Mouse (Mus musculus) intestine, postnatal 0 days (tissue): ENCODE results near the gene Lrrfip2. TPM values are rescaled to one million over a fixed set of nuclear protein-coding genes. Genes with fewer than 3 reads are reported as not detected.

Experiments
- ATAC-seq: fragments of 200-750 bp; cut with Nextera tagmentation; 2 replicates; pipeline ENCODE4 v1.8.0; 2017; ENCODE audit warnings: mild to moderate bottlenecking, moderate TSS enrichment, moderate library complexity
- H3K27ac ChIP-seq: fragments of 300-500 bp; sonication (generic); 2 replicates; pipeline ENCODE4 v1.5.1; 2014; ENCODE audit warnings: mild to moderate bottlenecking, low read depth, low read length, moderate library complexity
- H3K27me3 ChIP-seq: fragments of 300-500 bp; sonication (generic); replicated peaks from 2 replicates; pipeline ENCODE4 v1.6.1; 2014; ENCODE audit warnings: low read length, mixed read lengths; ENCODE audit not compliant: control insufficient read depth, insufficient read depth
- H3K36me3 ChIP-seq: fragments of 300-500 bp; sonication (generic); 2 replicates; pipeline ENCODE4 v1.6.1; 2014; ENCODE audit warnings: mild to moderate bottlenecking, moderate library complexity; ENCODE audit not compliant: control insufficient read depth, insufficient read depth
- H3K4me1 ChIP-seq: fragments of 300-500 bp; sonication (generic); replicated peaks from 2 replicates; pipeline ENCODE4 v1.6.1; 2014; ENCODE audit warnings: antibody characterized with exemption, low read length, mixed read lengths; ENCODE audit not compliant: control insufficient read depth, insufficient read depth
- H3K4me2 ChIP-seq: fragments of 300-500 bp; sonication (generic); replicated peaks from 2 replicates; pipeline ENCODE4 v1.6.1; 2014; ENCODE audit warnings: low read depth, mild to moderate bottlenecking, moderate library complexity
- H3K4me3 ChIP-seq: fragments of 300-500 bp; sonication (generic); 2 replicates; pipeline ENCODE4 v1.5.1; 2014; ENCODE audit warnings: low read depth, low read length
- H3K9ac ChIP-seq: fragments of 300-500 bp; sonication (generic); 2 replicates; pipeline ENCODE4 v1.6.1; 2014; ENCODE audit warnings: mild to moderate bottlenecking, low read depth, low read length
- H3K9me3 ChIP-seq: fragments of 300-500 bp; sonication (generic); 2 replicates; pipeline ENCODE4 v1.6.1; 2016; ENCODE audit warnings: mixed run types; ENCODE audit not compliant: control insufficient read depth
- CTCF ChIP-seq: sonication (generic); IDR thresholded peaks from 2 replicates; pipeline ENCODE4 v1.5.1; 2016; ENCODE audit warnings: low read depth, mild to moderate bottlenecking, control low read depth, antibody characterized with exemption, moderate library complexity
- WGBS: fragments of 180-500 bp; shearing (Covaris S2); extraction: QIAGEN DNeasy Blood & Tissue Kit; methylation state at CpG from one replicate; pipeline ENCODE4 v1.1.7; 2014; 5-methylcytosine and 5-hydroxymethylcytosine counted together
- polyA plus RNA-seq: library from polyadenylated mRNA; unstranded; fragments of >200 nt; fragmentation: Nextera tagmentation; extraction: Ambion mirVana; gene quantifications from 2 replicates; pipeline ENCODE4 v1.2.1, GENCODE M21; 2015

The Lrrfip2 gene
- polyA plus RNA-seq, 1 experiment from 2014 or later: 45.1 TPM

GRCm38 (mm10) chr9:111213501-111213900, 96.1 kb downstream of the Lrrfip2 start:
- H3K4me1 ChIP-seq: no peaks in the 10 kb centered on the region
- no peak for ATAC-seq
- no peak for TF ChIP-seq CTCF
- no peaks in the 10 kb centered on the region for H3K27me3 ChIP-seq
- peaks cover 31% of the 10 kb centered on the region for H3K36me3 ChIP-seq
- H3K9ac ChIP-seq: no peak overlapping the region
- H3K4me3 ChIP-seq: no peak overlapping the region
- WGBS: 58% methylated on average over 6 of the region's 6 CpGs
- H3K9me3 ChIP-seq: no peaks in the 10 kb centered on the region
- no peak overlapping the region for H3K27ac ChIP-seq
- no peak overlapping the region for H3K4me2 ChIP-seq

- H3K36me3 ChIP-seq: peaks cover 56% of the 10 kb centered on the region
Measured at GRCm38 (mm10) chr9:111216424-111216823, 99.0 kb downstream of the Lrrfip2 start.

GRCm38 (mm10) chr9:111220551-111221080, 103.2 kb downstream of the Lrrfip2 start:
- Histone ChIP-seq H3K9ac (no peak overlapping the region), H3K4me1 (no peaks in the 10 kb centered on the region), H3K36me3 (peaks cover 78% of the 10 kb centered on the region), H3K27me3 (no peaks in the 10 kb centered on the region), H3K4me3 (no peak overlapping the region), H3K4me2 (no peak overlapping the region), H3K27ac (no peak overlapping the region), H3K9me3 (no peaks in the 10 kb centered on the region)
- ATAC-seq: no peak
- 86% methylated on average over 5 of the region's 5 CpGs for WGBS
- TF ChIP-seq CTCF: no peak

More at GRCm38 (mm10) chr9:111216424-111216823, 99.0 kb downstream of the Lrrfip2 start:
- no peak overlapping the region for H3K4me2 ChIP-seq
- H3K4me1 ChIP-seq: no peaks in the 10 kb centered on the region
- H3K4me3 ChIP-seq: no peak overlapping the region
- no peaks in the 10 kb centered on the region for H3K27me3 ChIP-seq
- ATAC-seq: no peak
- no peak for TF ChIP-seq CTCF
- H3K9ac ChIP-seq: no peak overlapping the region
- no peaks in the 10 kb centered on the region for H3K9me3 ChIP-seq
- H3K27ac ChIP-seq: no peak overlapping the region

GRCm38 (mm10) chr9:111221580-111221979, 104.2 kb downstream of the Lrrfip2 start:
- no peak overlapping the region for H3K4me3 ChIP-seq
- H3K4me2 ChIP-seq: no peak overlapping the region
- no peak for ATAC-seq
- peaks cover 77% of the 10 kb centered on the region for H3K36me3 ChIP-seq
- H3K9ac ChIP-seq: no peak overlapping the region
- no peaks in the 10 kb centered on the region for H3K27me3 ChIP-seq
- WGBS: 92% methylated on average over 1 of the region's 1 CpGs
- H3K9me3 ChIP-seq: no peaks in the 10 kb centered on the region
- H3K27ac ChIP-seq: no peak overlapping the region
- no peaks in the 10 kb centered on the region for H3K4me1 ChIP-seq
- no peak for TF ChIP-seq CTCF

GRCm38 (mm10) chr9:111223406-111223805, 106.0 kb downstream of the Lrrfip2 start:
- Histone ChIP-seq H3K27ac (no peak overlapping the region), H3K4me2 (no peak overlapping the region), H3K4me1 (no peaks in the 10 kb centered on the region), H3K9ac (no peak overlapping the region), H3K9me3 (no peaks in the 10 kb centered on the region), H3K27me3 (no peaks in the 10 kb centered on the region), H3K4me3 (no peak overlapping the region), H3K36me3 (peaks cover 88% of the 10 kb centered on the region)
- 94% methylated on average over 5 of the region's 5 CpGs for WGBS
- no peak for ATAC-seq
- no peak for TF ChIP-seq CTCF

- no peak overlapping the region for H3K9ac ChIP-seq
- no peaks in the 10 kb centered on the region for H3K27me3 ChIP-seq
- H3K4me1 ChIP-seq: no peaks in the 10 kb centered on the region
- TF ChIP-seq CTCF: no peak
- ATAC-seq: peak; percentile 43; the same call in 1 of the 2 replicates
- no peak overlapping the region for H3K4me3 ChIP-seq
- H3K4me2 ChIP-seq: no peak overlapping the region
- H3K9me3 ChIP-seq: no peaks in the 10 kb centered on the region
- no peak overlapping the region for H3K27ac ChIP-seq
- WGBS: 72% methylated on average over 5 of the region's 5 CpGs
- peaks cover 77% of the 10 kb centered on the region for H3K36me3 ChIP-seq
Measured at GRCm38 (mm10) chr9:111228446-111228845, 111.1 kb downstream of the Lrrfip2 start.

GRCm38 (mm10) chr9:111234701-111235100, 117.3 kb downstream of the Lrrfip2 start:
- Histone ChIP-seq H3K4me1 (no peaks in the 10 kb centered on the region), H3K27me3 (no peaks in the 10 kb centered on the region), H3K4me2 (no peak overlapping the region), H3K36me3 (peaks cover 78% of the 10 kb centered on the region), H3K27ac (no peak overlapping the region), H3K9ac (no peak overlapping the region), H3K4me3 (no peak overlapping the region), H3K9me3 (no peaks in the 10 kb centered on the region)
- no peak for ATAC-seq
- WGBS: 90% methylated on average over 9 of the region's 9 CpGs
- peak; percentile 53 for TF ChIP-seq CTCF
